Mouse (Mus musculus) layer of hippocampus, adult 6 months (tissue): ENCODE measurements around the gene Tnip1. TPM values are rescaled to one million over a fixed set of nuclear protein-coding genes. Genes with fewer than 3 reads are reported as not detected.

Source experiments
- long read RNA-seq, 2 experiments: library from polyadenylated mRNA; unstranded; transcript quantifications; one replicate each; pipeline ENCODE4 v2.0.0; 2019 to 2020
- polyA plus RNA-seq: library from polyadenylated mRNA; unstranded; fragments of <200 nt; fragmentation: Nextera tagmentation; gene quantifications from 2 replicates; pipeline ENCODE4 v1.2.3, GENCODE M21; 2021

Gene Tnip1
- 11.5 and 16.2 TPM in 2 replicates for polyA plus RNA-seq
- long read RNA-seq, experiment 1, partial matches to known transcripts, result 3 of 9 reads
- long read RNA-seq, experiment 1, other reads (novel, unspliced or antisense), result 6 of 9 reads
- long read RNA-seq, experiment 2, transcript Tnip1-206 (18 exons, 2,834 nt), result major isoform, 8 of 58 reads
- long read RNA-seq, experiment 2, partial matches to known transcripts, result 6 of 58 reads
- long read RNA-seq, experiment 2, other reads (novel, unspliced or antisense), result 44 of 58 reads

DNA sequence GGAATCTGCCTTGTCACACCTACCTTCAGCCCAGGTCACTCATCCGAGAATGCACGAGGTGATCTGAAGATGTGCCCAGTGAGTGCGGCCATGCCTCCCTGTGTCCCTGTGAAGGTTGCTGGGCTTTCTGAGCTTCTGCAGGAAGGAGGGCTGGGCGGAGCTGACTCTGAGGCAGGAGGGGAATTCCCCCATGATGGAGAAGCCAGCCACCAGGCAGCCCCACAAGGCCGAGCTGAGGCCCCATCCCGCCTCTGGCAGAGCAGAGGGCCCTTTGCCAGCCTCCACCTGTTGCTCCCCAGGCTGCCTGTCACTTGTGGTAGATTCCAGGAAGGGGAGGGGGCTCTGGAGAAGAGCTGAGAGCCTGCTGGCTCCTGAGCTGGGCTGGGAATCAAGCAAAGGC lies at the start of gene Tnip1:
Gene Tnip1 (minus strand): TSS at position 108 of the 400 bp plus-strand sequence.

DNA sequence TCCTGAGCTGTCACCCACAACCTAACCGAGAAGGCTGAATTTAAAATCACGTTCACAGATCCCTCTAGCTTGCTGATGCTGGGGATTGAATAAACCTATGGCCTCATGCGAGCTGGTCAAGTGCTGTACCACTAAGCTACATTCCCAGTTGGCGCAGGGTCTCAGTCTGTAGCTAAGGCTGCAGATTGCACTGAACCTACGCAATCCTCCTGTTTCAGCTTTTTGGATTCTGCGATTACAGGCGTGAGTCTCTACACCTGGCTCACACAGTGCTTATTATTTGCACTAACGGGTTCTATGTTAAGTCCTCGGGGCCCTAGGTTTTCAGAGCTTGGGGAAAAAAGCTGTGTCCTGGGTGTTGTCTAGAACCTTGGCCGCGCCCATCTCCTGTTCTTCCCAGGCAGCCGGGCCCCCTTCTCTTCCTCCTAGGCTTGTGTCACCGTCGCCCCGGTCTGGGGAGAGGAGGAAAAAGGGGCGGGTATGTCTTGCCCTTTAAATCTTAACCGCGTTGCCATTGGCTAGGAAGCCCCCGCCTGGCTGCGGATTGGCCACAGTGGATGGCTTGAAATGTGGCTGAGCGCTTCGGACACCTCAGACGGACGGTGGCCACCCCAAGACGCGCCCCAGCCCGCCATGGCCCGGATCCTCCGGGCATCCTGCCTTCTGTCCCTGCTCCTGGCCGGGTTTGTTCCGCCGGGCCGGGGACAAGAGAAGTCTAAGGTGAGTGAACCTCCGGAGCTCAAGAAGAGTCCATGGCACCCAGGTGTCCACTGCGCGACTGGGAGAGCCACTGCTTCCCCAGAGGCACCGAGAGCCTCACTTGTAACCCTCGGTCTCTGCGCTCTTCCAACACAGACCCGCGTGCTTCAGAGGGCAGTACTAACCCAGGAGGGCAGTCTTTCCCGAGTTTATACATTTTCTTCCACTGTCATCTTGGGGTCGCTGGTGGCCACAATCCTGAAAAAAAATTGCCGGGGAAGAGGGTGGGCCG lies 60.1 kb downstream of the Tnip1 start, which contains the start of gene Gpx3:
Gene Gpx3 (plus strand): TSS at position 121 of the 991 bp plus-strand sequence.

DNA sequence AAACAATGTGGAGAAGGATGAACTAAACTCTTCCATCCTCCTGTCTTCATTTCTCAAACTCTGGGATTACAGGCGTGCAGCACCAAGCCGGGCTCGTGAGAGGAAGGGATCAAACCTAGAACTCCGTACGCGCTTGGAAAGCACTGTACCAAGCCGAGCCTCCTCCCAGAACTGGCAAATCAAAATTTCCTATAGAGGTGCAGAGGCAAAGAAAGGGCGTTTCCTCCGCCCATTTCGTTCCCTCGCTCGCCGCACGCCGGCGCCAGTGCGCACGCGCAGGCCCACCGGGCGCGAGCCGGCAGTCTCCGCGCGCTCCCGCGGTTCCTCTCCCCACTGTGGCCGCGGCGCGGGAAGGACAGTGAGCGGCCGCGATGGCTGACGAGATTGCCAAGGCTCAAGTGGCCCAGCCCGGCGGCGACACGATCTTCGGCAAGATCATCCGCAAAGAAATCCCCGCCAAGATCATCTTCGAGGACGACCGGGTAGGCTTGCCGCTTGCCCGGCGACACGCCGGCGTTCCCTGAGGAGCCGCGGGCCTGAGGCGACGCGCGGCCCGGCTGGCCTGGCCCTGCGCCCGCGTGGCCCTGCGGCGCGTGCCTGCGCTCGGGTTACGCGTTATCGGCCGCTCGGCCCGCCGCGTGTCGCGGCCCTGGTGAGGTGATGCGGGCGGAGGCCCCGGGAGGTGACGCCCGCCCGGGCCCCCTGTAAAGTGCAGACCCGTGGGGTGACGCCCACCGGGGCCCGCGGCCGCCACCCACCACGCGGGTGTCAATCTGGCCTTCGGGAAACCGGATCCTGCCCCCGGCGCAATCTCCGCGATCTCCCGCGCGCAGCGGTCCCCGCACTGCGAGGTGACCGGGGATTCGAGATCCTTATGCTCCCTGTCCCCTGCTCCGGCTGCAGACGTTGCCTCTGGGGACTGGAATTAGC lies 96.3 kb downstream of the Tnip1 start, which contains the start of gene Hint1:
Gene Hint1 (plus strand): TSS at position 265 of the 930 bp plus-strand sequence.

Other genes with a start within 250 kb of the Tnip1 start
- 142 and 143 TPM in 2 replicates for gene Cdc42se2, start 175.2 kb downstream of the Tnip1 start, polyA plus RNA-seq
- gene Lyrm7, start 102.0 kb downstream of the Tnip1 start, polyA plus RNA-seq, result 9.3 and 9.5 TPM in 2 replicates
- 1,085 and 1,110 TPM in 2 replicates for gene Hint1, start 96.5 kb downstream of the Tnip1 start, polyA plus RNA-seq
- gene Gpx3, start 60.5 kb downstream of the Tnip1 start, polyA plus RNA-seq, result 12.6 and 23.7 TPM in 2 replicates
- gene Anxa6, start 70.5 kb upstream of the Tnip1 start, polyA plus RNA-seq, result 80.4 and 86.3 TPM in 2 replicates
- 0.52 and 0.99 TPM in 2 replicates for gene Ccdc69, start 115.2 kb upstream of the Tnip1 start, polyA plus RNA-seq
- 85.0 and 106 TPM in 2 replicates for gene Gm2a, start 135.2 kb upstream of the Tnip1 start, polyA plus RNA-seq
- gene Slc36a3, start 188.8 kb upstream of the Tnip1 start, polyA plus RNA-seq, result not detected in 2 replicates
- gene Slc36a2, start 222.2 kb upstream of the Tnip1 start, polyA plus RNA-seq, result 0.20 and 0.21 TPM in 2 replicates
- 4.3 and 5.8 TPM in 2 replicates for gene Slc36a1, start 241.4 kb upstream of the Tnip1 start, polyA plus RNA-seq